ENCODE assay signal across 8 mouse cellular contexts in the genomic region with DNA sequence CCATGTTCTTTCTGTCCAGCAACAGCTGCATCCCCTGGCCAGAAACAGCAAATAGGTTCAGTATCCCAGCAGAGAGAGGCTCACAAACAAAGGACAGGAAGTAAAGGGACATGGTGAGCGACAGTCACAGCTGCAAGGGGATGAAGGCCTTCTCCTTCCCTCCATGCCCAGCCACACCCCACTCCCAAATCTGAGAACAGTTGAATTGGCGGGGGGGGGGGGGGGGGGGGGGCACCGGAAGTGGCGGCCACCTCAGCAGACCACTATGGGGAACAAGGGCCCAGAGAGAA. TPM values are rescaled to one million over a fixed set of nuclear protein-coding genes. Genes with fewer than 3 reads are reported as not detected.
DNase-seq lines count a peak whose midpoint lies in the region; ATAC-seq lines count a peak whose summit lies in the region.

No protein-coding gene starts in this region.

- ATAC-seq in heart, embryonic 11.5 days (replicated peaks; ENCODE audit: insufficient number of reproducible peaks, low FRiP score, low TSS enrichment), result no peak
- no peak for ATAC-seq in hindbrain, embryonic 14.5 days (ENCODE audit: low FRiP score)
- no peak for ATAC-seq in midbrain, embryonic 13.5 days
- ATAC-seq in erythroid progenitor cell, adult 5-6 weeks (replicated peaks; ENCODE audit: low FRiP score, poor library complexity, severe bottlenecking), result no peak

- no peaks in the 10 kb centered on the region for H3K27me3 ChIP-seq in heart, embryonic 11.5 days (ENCODE audit: control insufficient read depth, insufficient read depth, low read length)
- peaks cover 15% of the 10 kb centered on the region for H3K27me3 ChIP-seq in hindbrain, embryonic 14.5 days (ENCODE audit: control insufficient read depth, insufficient read depth, low read length)
- peaks cover 23% of the 10 kb centered on the region; the same call in 1 of the 2 replicates for H3K27me3 ChIP-seq in midbrain, embryonic 13.5 days

- H3K4me1 ChIP-seq in heart, embryonic 11.5 days (ENCODE audit: control insufficient read depth, insufficient read depth, low read length), result peaks cover 40% of the 10 kb centered on the region
- peaks cover 25% of the 10 kb centered on the region for H3K4me1 ChIP-seq in brown adipose tissue, adult 24 weeks (ENCODE audit: control insufficient read depth, insufficient read depth, insufficient read length, low read length)
- H3K4me1 ChIP-seq in hindbrain, embryonic 14.5 days (replicated peaks; ENCODE audit: control insufficient read depth, insufficient read depth, low read length), result peaks cover 19% of the 10 kb centered on the region
- H3K4me1 ChIP-seq in midbrain, embryonic 13.5 days (replicated peaks), result peaks cover 19% of the 10 kb centered on the region

- no peaks in the 10 kb centered on the region for H3K36me3 ChIP-seq in heart, embryonic 11.5 days (ENCODE audit: control insufficient read depth, insufficient read depth, low read length)
- no peaks in the 10 kb centered on the region for H3K36me3 ChIP-seq in hindbrain, embryonic 14.5 days (replicated peaks; ENCODE audit: control insufficient read depth, insufficient read depth)
- no peaks in the 10 kb centered on the region for H3K36me3 ChIP-seq in midbrain, embryonic 13.5 days

- H3K27ac ChIP-seq in heart, embryonic 11.5 days (ENCODE audit: low read depth, low read length), result peak overlapping the region; percentile 82
- 0 out of 2 replicates have a peak overlapping the region, but pooled peaks have one; percentile 19 for H3K27ac ChIP-seq in brown adipose tissue, adult 24 weeks (replicated peaks; ENCODE audit: low read depth, low read length)
- no peak overlapping the region for H3K27ac ChIP-seq in hindbrain, embryonic 14.5 days
- H3K27ac ChIP-seq in midbrain, embryonic 13.5 days, result no peak overlapping the region

- H3K9me3 ChIP-seq in heart, embryonic 11.5 days (replicated peaks; ENCODE audit: control insufficient read depth, low read length), result no peaks in the 10 kb centered on the region
- H3K9me3 ChIP-seq in hindbrain, embryonic 14.5 days (ENCODE audit: control insufficient read depth, low read length), result no peaks in the 10 kb centered on the region
- no peaks in the 10 kb centered on the region for H3K9me3 ChIP-seq in midbrain, embryonic 13.5 days

- WGBS in heart, embryonic 11.5 days (ENCODE audit: insufficient replicate concordance), result 20% methylated on average over 1 of the region's 4 CpGs
- 0% methylated on average over 1 of the region's 4 CpGs for WGBS in hindbrain, embryonic 14.5 days
- WGBS in midbrain, embryonic 13.5 days, result 0% methylated on average over 1 of the region's 4 CpGs

- no peak for DNase-seq in heart, adult 9 months (ENCODE audit: low spot score in 2 of 2)
- no peak for DNase-seq in hindbrain, embryonic 14.5 days (ENCODE audit: low spot score)
- no peak for DNase-seq in urinary bladder, postnatal 14 days (ENCODE audit: low spot score)
- no peak for DNase-seq in frontal cortex, adult 2 months (ENCODE audit: extremely low spot score in 1 of 2, low spot score in 1 of 2)

- peak overlapping the region; percentile 94 for H3K4me2 ChIP-seq in heart, embryonic 11.5 days
- peak overlapping the region; percentile 95 for H3K4me2 ChIP-seq in hindbrain, embryonic 14.5 days (replicated peaks)
- H3K4me2 ChIP-seq in midbrain, embryonic 13.5 days (replicated peaks), result peak overlapping the region; percentile 93

- H3K4me3 ChIP-seq in heart, embryonic 11.5 days (ENCODE audit: low read depth, low read length), result peak overlapping the region; percentile 78
- peak overlapping the region; percentile 96 for H3K4me3 ChIP-seq in brown adipose tissue, adult 24 weeks (ENCODE audit: insufficient read depth, low read depth, low read length)
- H3K4me3 ChIP-seq in hindbrain, embryonic 14.5 days (replicated peaks; ENCODE audit: low read length), result peak overlapping the region; percentile 53
- H3K4me3 ChIP-seq in midbrain, embryonic 13.5 days (replicated peaks), result peak overlapping the region; percentile 52

- peak overlapping the region; percentile 88 for H3K9ac ChIP-seq in heart, embryonic 11.5 days (ENCODE audit: low read depth, low read length)
- H3K9ac ChIP-seq in hindbrain, embryonic 14.5 days, result peak overlapping the region; percentile 56; the same call in 1 of the 2 replicates
- H3K9ac ChIP-seq in midbrain, embryonic 13.5 days (replicated peaks), result 0 out of 2 replicates have a peak overlapping the region, but pooled peaks have one; percentile 40

RNA-seq across cellular contexts. Expression of a gene that starts 1.3 kb away (rescaled TPM):
- polyA plus RNA-seq in heart, embryonic 11.5 days (2014; fragmentation: Nextera tagmentation; extraction: Ambion mirVana), result 300 and 370 TPM in 2 replicates
- 212 and 213 TPM in 2 replicates for polyA plus RNA-seq in brown adipose tissue, adult 24 weeks (2012; ENCODE audit: insufficient read depth, insufficient read length, missing spikeins)
- 68.9 and 71.4 TPM in 2 replicates for polyA plus RNA-seq in hindbrain, embryonic 14.5 days (2014; fragmentation: Nextera tagmentation; extraction: Ambion mirVana)
- polyA plus RNA-seq in midbrain, embryonic 13.5 days (2015; fragmentation: Nextera tagmentation; extraction: Ambion mirVana), result 30.7 and 36.5 TPM in 2 replicates
- 12.3 and 15.1 TPM in 2 replicates for total RNA-seq in erythroid progenitor cell, adult 5-6 weeks (2015; ENCODE audit: low replicate concordance)
- 14.6 and 16.3 TPM in 2 replicates for total RNA-seq in erythroid progenitor cell, adult 5-6 weeks (2017; ENCODE audit: low replicate concordance)
- polyA plus RNA-seq in frontal cortex, adult 2 months (2012; rRNA removed), result 76.6 and 76.8 TPM in 2 replicates

RNA-seq across cellular contexts. Expression of a gene that starts 46.0 kb away (rescaled TPM):
- polyA plus RNA-seq in heart, embryonic 11.5 days (2014; fragmentation: Nextera tagmentation; extraction: Ambion mirVana), result 16.5 and 17.1 TPM in 2 replicates
- polyA plus RNA-seq in brown adipose tissue, adult 24 weeks (2012; ENCODE audit: insufficient read depth, insufficient read length, missing spikeins), result 42.5 and 46.3 TPM in 2 replicates
- 0.20 and 0.36 TPM in 2 replicates for polyA plus RNA-seq in hindbrain, embryonic 14.5 days (2014; fragmentation: Nextera tagmentation; extraction: Ambion mirVana)
- polyA plus RNA-seq in midbrain, embryonic 13.5 days (2015; fragmentation: Nextera tagmentation; extraction: Ambion mirVana), result 0.19 TPM in 1 of 2 replicates, not detected in the other
- 7.1 and 7.2 TPM in 2 replicates for total RNA-seq in erythroid progenitor cell, adult 5-6 weeks (2015; ENCODE audit: low replicate concordance)
- total RNA-seq in erythroid progenitor cell, adult 5-6 weeks (2017; ENCODE audit: low replicate concordance), result 1.5 and 2.1 TPM in 2 replicates
- polyA plus RNA-seq in frontal cortex, adult 2 months (2012; rRNA removed), result 0.94 and 1.2 TPM in 2 replicates

Comparison
In these comparisons a context has a peak if more than half of its experiments do, and no peak if none do; other contexts are left out.
1. H3K27ac ChIP-seq: peak in heart, embryonic 11.5 days (single experiment) and brown adipose tissue, adult 24 weeks (single experiment); none in hindbrain, embryonic 14.5 days (single experiment) and midbrain, embryonic 13.5 days (single experiment).
2. Peak in every context shown above with its lines, with median percentiles within 50 percentile points of each other: H3K4me2 ChIP-seq, H3K4me3 ChIP-seq and H3K9ac ChIP-seq.